Mouse (Mus musculus) lung, postnatal 0 days (tissue): ENCODE results near the gene Cd37.

ENCODE experiments used
- CTCF ChIP-seq: IDR thresholded peaks from 2 replicates; pipeline ENCODE4 v1.5.1; 2016; ENCODE audit warnings: antibody characterized with exemption, mild to moderate bottlenecking
- EP300 ChIP-seq: IDR thresholded peaks from 2 replicates; pipeline ENCODE4 v1.6.1; 2016; ENCODE audit warnings: antibody characterized with exemption, mild to moderate bottlenecking, control low read depth

GRCm38 (mm10) chr7:45193871-45194785 lies 44.8 kb downstream of the Cd37 start:
- TF ChIP-seq CTCF (no peak), EP300 (no peak)
